Mouse (Mus musculus): Measurements from ENCODE around the gene Gfi1b.
A peak's percentile ranks its signal among the peaks of the same experiment; 100 is the strongest.

Gfi1b gene

GRCm38 (mm10) chr2:28597733-28598547, 23.8 kb downstream of the Gfi1b start:
- no peak for DNase-seq

- no peak for DNase-seq
Observed at GRCm38 (mm10) chr2:28596998-28597397, 24.8 kb downstream of the Gfi1b start.

GRCm38 (mm10) chr2:28596021-28596420, 25.8 kb downstream of the Gfi1b start:
- no peak for DNase-seq

GRCm38 (mm10) chr2:28592809-28593208, 29.0 kb downstream of the Gfi1b start:
- peak; percentile 76 for DNase-seq

GRCm38 (mm10) chr2:28591479-28591878, 30.3 kb downstream of the Gfi1b start:
- no peak for DNase-seq

GRCm38 (mm10) chr2:28588574-28588973, 33.2 kb downstream of the Gfi1b start:
- no peak for DNase-seq

- no peak for DNase-seq
Observed at GRCm38 (mm10) chr2:28585730-28586129, 36.1 kb downstream of the Gfi1b start.

- DNase-seq = peak; percentile 86
Observed at GRCm38 (mm10) chr2:28585043-28585571, 36.7 kb downstream of the Gfi1b start.

GRCm38 (mm10) chr2:28583651-28584050, 38.1 kb downstream of the Gfi1b start, which contains the start of gene Gtf3c5:
Gtf3c5 (minus strand) TSS chr2:28583751.
- DNase-seq = no peak

GRCm38 (mm10) chr2:28582647-28583353, 39.0 kb downstream of the Gfi1b start:
- peak; percentile 93 for DNase-seq

- peak; percentile 45 for DNase-seq
Observed at GRCm38 (mm10) chr2:28578003-28578402, 43.8 kb downstream of the Gfi1b start.

GRCm38 (mm10) chr2:28576815-28577214, 45.0 kb downstream of the Gfi1b start:
- peak; percentile 71 for DNase-seq

- no peak for DNase-seq
Observed at GRCm38 (mm10) chr2:28575341-28575740, 46.4 kb downstream of the Gfi1b start.

- DNase-seq = peak; percentile 54
Observed at GRCm38 (mm10) chr2:28569903-28570302, 51.9 kb downstream of the Gfi1b start.

- peak; percentile 32 for DNase-seq
Observed at GRCm38 (mm10) chr2:28566545-28566944, 55.2 kb downstream of the Gfi1b start.

GRCm38 (mm10) chr2:28564380-28564779, 57.4 kb downstream of the Gfi1b start:
- no peak for DNase-seq

GRCm38 (mm10) chr2:28563830-28564229, 58.0 kb downstream of the Gfi1b start:
- no peak for DNase-seq

- DNase-seq = no peak
Observed at GRCm38 (mm10) chr2:28563303-28563702, 58.5 kb downstream of the Gfi1b start, which contains the start of gene Cel. Cel (minus strand) TSS chr2:28563403.
